Mouse (Mus musculus) stomach, embryonic 14.5 days (tissue): ENCODE measurements around the gene Blmh. TPM values are rescaled to one million over a fixed set of nuclear protein-coding genes. Genes with fewer than 3 reads are reported as not detected.
A peak's percentile ranks its signal among the peaks of the same experiment; 100 is the strongest.

Experiments
- ATAC-seq: fragments of 200-750 bp; cut with Nextera tagmentation; 2 replicates; pipeline ENCODE4 v1.8.0; 2017; ENCODE audit warnings: low read depth, moderate TSS enrichment; ENCODE audit not compliant: insufficient number of reproducible peaks, insufficient read depth, low FRiP score
- H3K27ac ChIP-seq: fragments of 300-500 bp; sonication (generic); 2 replicates; pipeline ENCODE4 v1.5.1; 2014; ENCODE audit warnings: mild to moderate bottlenecking, low read length, moderate library complexity, mixed read lengths
- H3K27me3 ChIP-seq: fragments of 300-500 bp; sonication (generic); 2 replicates; pipeline ENCODE4 v1.6.1; 2014; ENCODE audit warnings: low read length, control low read depth, mixed read lengths; ENCODE audit not compliant: control insufficient read depth, insufficient read depth
- H3K36me3 ChIP-seq: fragments of 300-500 bp; sonication (generic); 2 replicates; pipeline ENCODE4 v1.6.1; 2014; ENCODE audit warnings: mild to moderate bottlenecking, control low read depth, low read length, moderate library complexity, mixed read lengths; ENCODE audit not compliant: control insufficient read depth, insufficient read depth
- H3K4me1 ChIP-seq: fragments of 300-500 bp; sonication (generic); 2 replicates; pipeline ENCODE4 v1.6.1; 2014; ENCODE audit warnings: low read length, control low read depth, mixed read lengths; ENCODE audit not compliant: control insufficient read depth, insufficient read depth
- H3K4me2 ChIP-seq: fragments of 300-500 bp; sonication (generic); replicated peaks from 2 replicates; pipeline ENCODE4 v1.6.1; 2014; ENCODE audit warnings: low read depth, low read length, control low read depth
- H3K4me3 ChIP-seq: fragments of 300-500 bp; sonication (generic); 2 replicates; pipeline ENCODE4 v1.5.1; 2014; ENCODE audit warnings: low read depth, low read length, control low read depth
- H3K9ac ChIP-seq: fragments of 300-500 bp; sonication (generic); replicated peaks from 2 replicates; pipeline ENCODE4 v1.6.1; 2014; ENCODE audit warnings: low read depth, mild to moderate bottlenecking, control low read depth, low read length, moderate library complexity, mixed read lengths
- H3K9me3 ChIP-seq: fragments of 300-500 bp; sonication (generic); 2 replicates; pipeline ENCODE4 v1.6.1; 2016; ENCODE audit warnings: low read depth, low read length, control low read depth; ENCODE audit not compliant: control insufficient read depth
- WGBS: fragments of 180-500 bp; shearing (Covaris S2); extraction: QIAGEN DNeasy Blood & Tissue Kit; methylation state at CpG from one replicate; pipeline ENCODE4 v1.1.7; 2014; 5-methylcytosine and 5-hydroxymethylcytosine counted together
- polyA plus RNA-seq: library from polyadenylated mRNA; unstranded; fragments of >200 nt; fragmentation: Nextera tagmentation; extraction: Ambion mirVana; gene quantifications from 2 replicates; pipeline ENCODE4 v1.2.1, GENCODE M21; 2014

The Blmh gene
- polyA plus RNA-seq, 1 experiment from 2014 or later, result 127 TPM

GRCm38 (mm10) chr11:76894240-76894639 lies 30.4 kb upstream of the Blmh start:
- H3K9me3 ChIP-seq, result no peaks in the 10 kb centered on the region
- peak overlapping the region; percentile 5; the same call in 1 of the 2 replicates for H3K4me2 ChIP-seq
- no peak overlapping the region for H3K9ac ChIP-seq
- H3K36me3 ChIP-seq, result no peaks in the 10 kb centered on the region
- peak; percentile 51; the same call in 1 of the 2 replicates for ATAC-seq
- H3K4me1 ChIP-seq, result peaks cover 35% of the 10 kb centered on the region
- H3K27me3 ChIP-seq, result no peaks in the 10 kb centered on the region
- H3K27ac ChIP-seq, result peak overlapping the region; percentile 39; the same call in 1 of the 2 replicates
- no peak overlapping the region for H3K4me3 ChIP-seq
- 24% methylated on average over 5 of the region's 5 CpGs for WGBS

GRCm38 (mm10) chr11:76896360-76896759 lies 28.2 kb upstream of the Blmh start:
- H3K4me3 ChIP-seq, result no peak overlapping the region
- H3K9me3 ChIP-seq, result no peaks in the 10 kb centered on the region
- H3K9ac ChIP-seq, result no peak overlapping the region
- ATAC-seq, result no peak
- no peak overlapping the region for H3K4me2 ChIP-seq
- peaks cover 27% of the 10 kb centered on the region for H3K4me1 ChIP-seq
- no peaks in the 10 kb centered on the region for H3K27me3 ChIP-seq
- 30% methylated on average over 6 of the region's 6 CpGs for WGBS
- H3K27ac ChIP-seq, result peak overlapping the region; percentile 2; the same call in 1 of the 2 replicates
- no peaks in the 10 kb centered on the region for H3K36me3 ChIP-seq

- H3K27me3 ChIP-seq, result no peaks in the 10 kb centered on the region
- no peak for ATAC-seq
- no peak overlapping the region for H3K27ac ChIP-seq
- no peaks in the 10 kb centered on the region for H3K36me3 ChIP-seq
- no peak overlapping the region for H3K4me3 ChIP-seq
- H3K9me3 ChIP-seq, result no peaks in the 10 kb centered on the region
- 47% methylated on average over 1 of the region's 1 CpGs for WGBS
- H3K4me1 ChIP-seq, result peaks cover 27% of the 10 kb centered on the region
- no peak overlapping the region for H3K9ac ChIP-seq
- no peak overlapping the region for H3K4me2 ChIP-seq
These were observed 27.5 kb upstream of the Blmh start for GRCm38 (mm10) chr11:76897126-76897525.

GRCm38 (mm10) chr11:76897871-76898270 lies 26.7 kb upstream of the Blmh start:
- H3K4me2 ChIP-seq, result no peak overlapping the region
- peaks cover 27% of the 10 kb centered on the region for H3K4me1 ChIP-seq
- H3K27ac ChIP-seq, result no peak overlapping the region
- H3K9ac ChIP-seq, result no peak overlapping the region
- no peak for ATAC-seq
- no peaks in the 10 kb centered on the region for H3K36me3 ChIP-seq
- no peaks in the 10 kb centered on the region for H3K27me3 ChIP-seq
- no peaks in the 10 kb centered on the region for H3K9me3 ChIP-seq
- no peak overlapping the region for H3K4me3 ChIP-seq
- 48% methylated on average over 3 of the region's 3 CpGs for WGBS

- H3K4me2 ChIP-seq, result no peak overlapping the region
- H3K9ac ChIP-seq, result no peak overlapping the region
- no peak overlapping the region for H3K4me3 ChIP-seq
- H3K9me3 ChIP-seq, result no peaks in the 10 kb centered on the region
- H3K27ac ChIP-seq, result no peak overlapping the region
- 89% methylated on average over 3 of the region's 3 CpGs for WGBS
- no peaks in the 10 kb centered on the region for H3K27me3 ChIP-seq
- H3K36me3 ChIP-seq, result no peaks in the 10 kb centered on the region
- H3K4me1 ChIP-seq, result peaks cover 21% of the 10 kb centered on the region
- no peak for ATAC-seq
These were observed 25.9 kb upstream of the Blmh start for GRCm38 (mm10) chr11:76898751-76899150.

GRCm38 (mm10) chr11:76899758-76900738 lies 24.6 kb upstream of the Blmh start:
- no peak overlapping the region for H3K4me2 ChIP-seq
- H3K4me1 ChIP-seq, result peaks cover 16% of the 10 kb centered on the region
- H3K36me3 ChIP-seq, result no peaks in the 10 kb centered on the region
- no peak overlapping the region for H3K4me3 ChIP-seq
- 55% methylated on average over 5 of the region's 5 CpGs for WGBS
- ATAC-seq, result no peak
- H3K27me3 ChIP-seq, result no peaks in the 10 kb centered on the region
- H3K9me3 ChIP-seq, result no peaks in the 10 kb centered on the region
- no peak overlapping the region for H3K9ac ChIP-seq
- no peak overlapping the region for H3K27ac ChIP-seq

GRCm38 (mm10) chr11:76901579-76902361 lies 22.8 kb upstream of the Blmh start, which contains the start of gene Tmigd1:
Gene Tmigd1, plus strand, starts transcription at chr11:76902159.
- WGBS, result 75% methylated on average over 7 of the region's 7 CpGs

GRCm38 (mm10) chr11:76904340-76904739 lies 20.3 kb upstream of the Blmh start:
- no peak for ATAC-seq
- no peak overlapping the region for H3K27ac ChIP-seq
- H3K27me3 ChIP-seq, result no peaks in the 10 kb centered on the region
- no peak overlapping the region for H3K9ac ChIP-seq
- no peak overlapping the region for H3K4me2 ChIP-seq
- 85% methylated on average over 2 of the region's 2 CpGs for WGBS
- no peak overlapping the region for H3K4me3 ChIP-seq
- H3K4me1 ChIP-seq, result no peaks in the 10 kb centered on the region
- no peaks in the 10 kb centered on the region for H3K9me3 ChIP-seq
- no peaks in the 10 kb centered on the region for H3K36me3 ChIP-seq

More at GRCm38 (mm10) chr11:76901579-76902361, 22.8 kb upstream of the Blmh start, which contains the start of gene Tmigd1:
- Histone ChIP-seq H3K4me1 (peaks cover 14% of the 10 kb centered on the region), H3K27me3 (no peaks in the 10 kb centered on the region), H3K36me3 (no peaks in the 10 kb centered on the region), H3K9me3 (no peaks in the 10 kb centered on the region), H3K9ac (no peak within 1 kb of the TSS), H3K4me3 (no peak within 1 kb of the TSS), H3K27ac (no peak within 1 kb of the TSS), H3K4me2 (no peak within 1 kb of the TSS)
- no peak for ATAC-seq
